ENCODE assay signal across 17 mouse cellular contexts in genomic region chr12:34908008-34908407, GRCm38 (mm10). TPM values are rescaled to one million over a fixed set of nuclear protein-coding genes. Genes with fewer than 3 reads are reported as not detected.
DNase-seq lines count a peak whose midpoint lies in the region; ATAC-seq and TF ChIP-seq lines count a peak whose summit lies in the region.
"Had no signal": no experiment of that assay in that cellular context is flagged by ENCODE, and none has a peak within 500 bp of the region (broad histone marks: within the 10 kb centered on the region; RNA-seq: fewer than 3 reads in every experiment).

No protein-coding gene starts in this region.

- H3K4me1 ChIP-seq in forebrain, embryonic 15.5 days = peaks cover 6% of the 10 kb centered on the region; the same call in 1 of the 2 replicates
- H3K4me1 ChIP-seq in forebrain, embryonic 14.5 days (ENCODE audit: control insufficient read depth, insufficient read depth, low read length) = no peaks in the 10 kb centered on the region
- H3K4me1 ChIP-seq in ES-E14 (ENCODE audit: control insufficient read depth in 2 of 2, insufficient read depth in 2 of 2, low read length in 2 of 2, poor library complexity in 1 of 2) = no peaks in the 10 kb centered on the region
- peaks cover 13% of the 10 kb centered on the region for H3K4me1 ChIP-seq in neural tube, embryonic 13.5 days (replicated peaks)

- no peak for DNase-seq in forebrain, embryonic 14.5 days (ENCODE audit: low spot score)
- no peak for DNase-seq in ES-E14 (ENCODE audit: low read depth, low spot score)
- no peak for DNase-seq in kidney, adult 18-20 months
- no peak for DNase-seq in heart, adult 8-10 months (ENCODE audit: low spot score)
- DNase-seq: adrenal gland, postnatal 36 days; gastrocnemius, adult 2 months; heart, postnatal 36 days; kidney, adult 2 months; kidney, postnatal 36 days; thymus, postnatal 36 days had no signal

- no peak overlapping the region for H3K27ac ChIP-seq in forebrain, embryonic 15.5 days (replicated peaks)
- no peak overlapping the region for H3K27ac ChIP-seq in forebrain, embryonic 14.5 days (ENCODE audit: low read depth, low read length)
- no peak overlapping the region for H3K27ac ChIP-seq in ES-E14 (ENCODE audit: insufficient read depth, low read depth, low read length, poor library complexity, severe bottlenecking)
- H3K27ac ChIP-seq in neural tube, embryonic 13.5 days (replicated peaks) = no peak overlapping the region
- H3K27ac ChIP-seq: forebrain, embryonic 13.5 days; gastrocnemius, adult 2 months; limb, embryonic 13.5 days; macrophage; stomach, postnatal 0 days had no signal

- ATAC-seq in forebrain, embryonic 15.5 days (replicated peaks) = no peak
- no peak for ATAC-seq in forebrain, embryonic 14.5 days
- peak; percentile 43 for ATAC-seq in granulocyte monocyte progenitor cell, adult 5-6 weeks (replicated peaks; ENCODE audit: poor library complexity, severe bottlenecking)
- no peak for ATAC-seq in neural tube, embryonic 13.5 days (ENCODE audit: low read depth)

- no peak overlapping the region for H3K9ac ChIP-seq in forebrain, embryonic 15.5 days (replicated peaks)
- no peak overlapping the region for H3K9ac ChIP-seq in forebrain, embryonic 14.5 days (ENCODE audit: low read length)
- H3K9ac ChIP-seq in ES-E14 (ENCODE audit: insufficient read depth, low read depth, low read length, poor library complexity, severe bottlenecking) = no peak overlapping the region
- no peak overlapping the region for H3K9ac ChIP-seq in neural tube, embryonic 13.5 days

- H3K4me3 ChIP-seq in forebrain, embryonic 15.5 days = no peak overlapping the region
- H3K4me3 ChIP-seq in forebrain, embryonic 14.5 days (ENCODE audit: low read depth, low read length) = no peak overlapping the region
- H3K4me3 ChIP-seq in ES-E14 (ENCODE audit: insufficient read depth in 1 of 2, low read depth in 1 of 2, low read length in 2 of 2, poor library complexity in 1 of 2, severe bottlenecking in 1 of 2) = no peak overlapping the region
- peak overlapping the region; percentile 69; the same call in 1 of the 2 replicates for H3K4me3 ChIP-seq in neural tube, embryonic 13.5 days

- peaks cover 12% of the 10 kb centered on the region; the same call in 1 of the 2 replicates for H3K27me3 ChIP-seq in forebrain, embryonic 15.5 days
- H3K27me3 ChIP-seq in forebrain, embryonic 14.5 days (replicated peaks; ENCODE audit: control insufficient read depth, insufficient read depth, low read length) = peaks cover 12% of the 10 kb centered on the region
- H3K27me3 ChIP-seq in neural tube, embryonic 13.5 days = peaks cover 22% of the 10 kb centered on the region

- WGBS in forebrain, embryonic 15.5 days = 75% methylated on average over 2 of the region's 2 CpGs
- WGBS in forebrain, embryonic 14.5 days = 60% methylated on average over 2 of the region's 2 CpGs
- 54% methylated on average over 2 of the region's 2 CpGs for WGBS in neural tube, embryonic 13.5 days

- peak overlapping the region; percentile 77 for H3K4me2 ChIP-seq in forebrain, embryonic 15.5 days (replicated peaks)
- H3K4me2 ChIP-seq in forebrain, embryonic 14.5 days (ENCODE audit: low read length) = no peak overlapping the region; the same call in 1 of the 2 replicates
- H3K4me2 ChIP-seq in neural tube, embryonic 13.5 days = peak overlapping the region; percentile 76

- H3K36me3 ChIP-seq in forebrain, embryonic 15.5 days = no peaks in the 10 kb centered on the region
- no peaks in the 10 kb centered on the region for H3K36me3 ChIP-seq in forebrain, embryonic 14.5 days (ENCODE audit: control insufficient read depth, insufficient read depth, low read length)
- no peaks in the 10 kb centered on the region for H3K36me3 ChIP-seq in ES-E14 (ENCODE audit: control insufficient read depth, insufficient read depth, low read length, poor library complexity, severe bottlenecking)
- no peaks in the 10 kb centered on the region for H3K36me3 ChIP-seq in neural tube, embryonic 13.5 days
- H3K36me3 ChIP-seq: limb, embryonic 13.5 days had no signal

- in situ Hi-C loops in ES-E14 (cut with MboI; ENCODE audit: low sequenced_read_pairs in 2 of 2, unreplicated experiment in 2 of 2) = no loop called here

- H3K9me3 ChIP-seq in forebrain, embryonic 15.5 days = no peaks in the 10 kb centered on the region
- no peaks in the 10 kb centered on the region for H3K9me3 ChIP-seq in forebrain, embryonic 14.5 days (replicated peaks; ENCODE audit: control insufficient read depth, low read length)
- no peaks in the 10 kb centered on the region for H3K9me3 ChIP-seq in ES-E14 (ENCODE audit: control insufficient read depth, insufficient read depth, low read depth, low read length)
- H3K9me3 ChIP-seq in neural tube, embryonic 13.5 days = no peaks in the 10 kb centered on the region
- H3K9me3 ChIP-seq: forebrain, embryonic 13.5 days; limb, embryonic 13.5 days had no signal

TF ChIP-seq in ES-E14, 5 proteins besides CTCF, POLR2A, EP300 and RAD21:
- TF ChIP-seq ZNF384 (IDR thresholded peaks at IDR 0.05; ENCODE audit: low read depth, low read length) (no peak), CHD2 (IDR thresholded peaks at IDR 0.05; ENCODE audit: low read depth, low read length) (no peak), ZC3H11A (IDR thresholded peaks at IDR 0.05; ENCODE audit: borderline replicate concordance, low read depth, low read length) (no peak), HCFC1 (IDR thresholded peaks at IDR 0.05; ENCODE audit: borderline replicate concordance, insufficient read depth, low read length) (no peak), MAFK (IDR thresholded peaks at IDR 0.05; ENCODE audit: insufficient read depth, low read depth, low read length) (peak; percentile 68)

RNA-seq across cellular contexts. Expression of gene Hdac9, which starts 8.9 kb away (rescaled TPM):
- 13.1 and 15.9 TPM in 2 replicates for polyA plus RNA-seq in forebrain, embryonic 15.5 days (2015; fragmentation: Nextera tagmentation; extraction: Ambion mirVana)
- 9.6 and 14.3 TPM in 2 replicates for polyA plus RNA-seq in forebrain, embryonic 14.5 days (2014; fragmentation: Nextera tagmentation; extraction: Ambion mirVana)
- 0.58 and 0.69 TPM in 2 replicates for total RNA-seq in ES-E14 (2012; rRNA removed)
- 4.4 and 7.2 TPM in 2 replicates for total RNA-seq in granulocyte monocyte progenitor cell, adult 5-6 weeks (2014; fragmentation: Nextera tagmentation)
- 5.7 and 5.9 TPM in 2 replicates for total RNA-seq in granulocyte monocyte progenitor cell, adult 5-6 weeks (2017)
- polyA plus RNA-seq in neural tube, embryonic 13.5 days (2015; fragmentation: Nextera tagmentation; extraction: Ambion mirVana) = 9.6 and 10.3 TPM in 2 replicates
- 10 to 100 TPM; 15.6 to 20.6 (median 19.3) TPM for total RNA-seq in heart, adult 8-10 months (2022)
